Mouse (Mus musculus) liver, embryonic 14.5 days (tissue): ENCODE results near the gene Fbxo9.
"Not testable (repeated sequence)": the region's sequence is repeated elsewhere in the genome, so short reads cannot be mapped to it uniquely, and the experiment has no call there.

Source experiments
- CTCF ChIP-seq: IDR thresholded peaks from 2 replicates; pipeline ENCODE4 v1.5.1; 2016; ENCODE audit warnings: antibody characterized with exemption, low read depth, control low read depth
- EP300 ChIP-seq: IDR thresholded peaks from 2 replicates; pipeline ENCODE4 v1.6.1; 2016; ENCODE audit warnings: antibody characterized with exemption, low read depth

DNA sequence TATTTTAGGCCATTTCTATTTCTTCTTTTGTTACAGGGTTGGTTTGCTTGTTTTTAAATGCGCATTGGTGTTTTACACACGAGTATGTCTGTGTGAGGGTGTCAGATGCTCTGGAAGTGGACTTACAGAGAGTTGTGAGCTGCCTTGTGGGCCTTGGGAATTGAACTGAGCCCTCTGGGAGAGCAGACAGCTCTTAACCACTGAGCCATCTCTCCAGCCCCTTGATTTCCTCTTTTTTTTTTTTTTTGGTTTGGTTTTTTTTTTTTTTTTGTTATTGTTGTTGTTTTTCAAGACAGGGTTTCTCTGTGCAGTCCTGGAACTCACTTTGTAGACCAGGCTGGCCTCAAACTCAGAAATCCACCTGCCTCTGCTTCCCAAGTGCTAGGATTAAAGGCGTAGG is 35.6 kb downstream of the Fbxo9 start:
- TF ChIP-seq CTCF, EP300: not testable (repeated sequence)
